Mouse (Mus musculus): ENCODE results near the gene Casp8. TPM values are rescaled to one million over a fixed set of nuclear protein-coding genes. Genes with fewer than 3 reads are reported as not detected.
A peak's percentile ranks its signal among the peaks of the same experiment; 100 is the strongest.

The Casp8 gene
- total and polyA plus RNA-seq, 3 experiments: 36.2 to 59.3 (median 53.3) TPM

DNA sequence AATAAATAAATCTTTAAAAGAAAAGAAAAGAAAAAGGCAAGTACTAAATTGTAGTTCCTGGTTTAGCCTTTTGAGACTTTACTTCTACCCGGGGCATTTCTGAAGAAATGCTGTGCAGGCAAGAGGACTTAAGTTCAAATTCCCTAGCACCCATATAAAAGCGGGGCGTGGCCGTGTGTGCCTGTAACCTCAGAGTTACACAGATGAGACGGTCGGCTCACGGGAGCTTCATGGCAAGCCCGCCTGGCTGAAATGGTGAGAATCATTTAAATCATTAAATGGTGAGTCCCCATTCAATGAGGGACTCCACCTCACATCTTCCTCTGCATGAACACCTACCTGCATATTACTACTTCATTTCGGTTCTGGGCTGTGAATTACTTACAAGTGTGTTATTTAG is 25.5 kb upstream of the Casp8 start:
- dilution Hi-C loops (cut with MboI; ENCODE audit: extremely low pct_ligation_motif_present, extremely low pct_unique_long_range_greater_than_20kb, low sequenced_read_pairs) (no loop called here), in situ Hi-C loops (cut with MboI; ENCODE audit: low pct_ligation_motif_present, low pct_unique_long_range_greater_than_20kb, low sequenced_read_pairs) (loop anchor here (10.0 to 25.0 kb wide), 3 partner anchors 125 to 368 kb away; no protein-coding TSS in a partner anchor)
- Histone ChIP-seq H3K9me3 (replicated peaks; ENCODE audit: low read length) (no peaks in the 10 kb centered on the region), H3K79me2 (replicated peaks; ENCODE audit: control insufficient read depth, extremely low read depth, insufficient read depth, poor library complexity, severe bottlenecking) (no peaks in the 10 kb centered on the region), H3K4me3 (replicated peaks in 1 of 3; ENCODE audit: low read depth in 2 of 3, low read length in 2 of 3, poor library complexity in 1 of 3) (no peak overlapping the region), H3K27me3 (replicated peaks) (no peaks in the 10 kb centered on the region), H3K9ac (ENCODE audit: insufficient read depth, low read depth) (no peak overlapping the region), H3K36me3 (replicated peaks in 1 of 2; ENCODE audit: control insufficient read depth in 1 of 2, insufficient read depth in 1 of 2, low read length in 1 of 2) (no peaks in the 10 kb centered on the region), H3K4me2 (ENCODE audit: insufficient read depth, low read depth, poor library complexity, severe bottlenecking) (peak overlapping the region; percentile 2; the same call in 1 of the 2 replicates), H3K27ac (ENCODE audit: insufficient read depth, low read depth) (no peak overlapping the region), H3K4me1 (ENCODE audit: control insufficient read depth in 1 of 2, insufficient read depth in 2 of 2) (peaks cover 3 to 25% of the 10 kb centered on the region in 2 experiments)
- DNase-seq (ENCODE audit: extremely low read depth): no peak
- no peak for TF ChIP-seq ZKSCAN1 (IDR thresholded peaks at IDR 0.05; ENCODE audit: borderline replicate concordance, low read depth, low read length)
- TF ChIP-seq EP300 (IDR thresholded peaks at IDR 0.05; ENCODE audit: low read length): no peak
- no peak for TF ChIP-seq ZNF384 (IDR thresholded peaks at IDR 0.05; ENCODE audit: low read depth, low read length)
- no peak for TF ChIP-seq POLR2AphosphoS2 (IDR thresholded peaks at IDR 0.05; ENCODE audit: low read depth, low read length)
- no peak for TF ChIP-seq KAT2A (IDR thresholded peaks at IDR 0.05; ENCODE audit: insufficient replicate concordance, low read length)
- TF ChIP-seq MAX (IDR thresholded peaks at IDR 0.05; ENCODE audit: low read length): no peak
- no peak for TF ChIP-seq RCOR1 (conservative IDR thresholded peaks at IDR 0.05; ENCODE audit: low read depth, low read length)
- no peak for TF ChIP-seq JUN (IDR thresholded peaks at IDR 0.05; ENCODE audit: insufficient read depth, low read depth, low read length)
- TF ChIP-seq ZMIZ1 (IDR thresholded peaks at IDR 0.05; ENCODE audit: low read depth, low read length): no peak

DNA sequence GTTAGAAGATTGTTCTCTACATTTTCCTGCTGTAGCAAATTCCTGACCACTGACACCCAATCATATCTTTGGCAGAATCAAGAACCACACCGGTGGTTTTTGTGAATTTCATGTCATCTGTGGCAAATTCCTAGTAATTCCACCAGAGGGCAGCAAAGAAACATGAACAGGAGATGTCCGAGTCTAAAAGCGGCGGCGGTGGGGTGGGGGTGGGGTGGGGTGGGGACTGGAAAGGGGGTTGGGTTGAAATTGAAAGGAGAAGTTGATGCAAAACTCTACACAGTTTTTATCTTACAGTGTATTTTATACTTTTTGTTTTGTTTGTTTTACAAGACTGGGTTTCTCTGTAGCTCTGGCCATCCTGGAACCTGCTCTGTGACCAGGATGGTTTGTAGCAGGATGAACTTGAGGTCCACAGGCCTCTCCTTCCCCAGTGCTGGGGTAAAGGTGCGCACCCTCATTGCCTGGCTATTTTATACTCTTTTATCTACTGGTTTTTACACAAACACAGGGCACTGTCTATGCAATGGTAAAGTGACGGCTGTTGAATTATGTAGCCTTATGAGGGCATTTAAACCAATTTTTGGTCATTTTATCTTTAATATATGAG is 25.0 kb upstream of the Casp8 start:
- peak overlapping the region; percentile 50; the same call in 1 of the 2 replicates for H3K4me2 ChIP-seq (ENCODE audit: insufficient read depth, low read depth, poor library complexity, severe bottlenecking)
- in situ Hi-C loops (cut with MboI; ENCODE audit: low pct_ligation_motif_present, low pct_unique_long_range_greater_than_20kb, low sequenced_read_pairs): loop anchor here (10.0 to 25.0 kb wide), 2 partner anchors 225 to 367 kb away; no protein-coding TSS in a partner anchor
- dilution Hi-C loops (cut with MboI; ENCODE audit: extremely low pct_ligation_motif_present, extremely low pct_unique_long_range_greater_than_20kb, low sequenced_read_pairs): no loop called here
- TF ChIP-seq ZNF384 (IDR thresholded peaks at IDR 0.05; ENCODE audit: low read depth, low read length): no peak
- TF ChIP-seq GABPA (IDR thresholded peaks at IDR 0.05; ENCODE audit: insufficient replicate concordance, low read depth, low read length): no peak
- TF ChIP-seq ELF1 (IDR thresholded peaks at IDR 0.05; ENCODE audit: low read depth, low read length): no peak
- no peak for TF ChIP-seq JUN (IDR thresholded peaks at IDR 0.05; ENCODE audit: insufficient read depth, low read depth, low read length)
- TF ChIP-seq IRF4 (IDR thresholded peaks at IDR 0.05; ENCODE audit: low read depth, low read length): no peak
- TF ChIP-seq NELFE (IDR thresholded peaks at IDR 0.05; ENCODE audit: low read depth, low read length): no peak
- no peak for TF ChIP-seq UBTF (IDR thresholded peaks at IDR 0.05; ENCODE audit: low read depth, low read length)
- TF ChIP-seq CHD1 (IDR thresholded peaks at IDR 0.05; ENCODE audit: low read depth, low read length): no peak
- peak; percentile 78 for TF ChIP-seq SMC3 (IDR thresholded peaks at IDR 0.05; ENCODE audit: low read depth, low read length)
- peak; percentile 61; the same call in 1 of the 2 replicates for TF ChIP-seq CHD2 (IDR thresholded peaks at IDR 0.05; ENCODE audit: low read length)
- TF ChIP-seq ZC3H11A (IDR thresholded peaks at IDR 0.05; ENCODE audit: low read depth, low read length): peak; percentile 23
- TF ChIP-seq TCF12 (IDR thresholded peaks at IDR 0.05; ENCODE audit: low read depth, low read length): no peak
- peak; percentile 34 to 77; a peak in 3 of 4 replicates for TF ChIP-seq CTCF (conservative IDR thresholded peaks at IDR 0.05 in 1 of 2, IDR thresholded peaks at IDR 0.05 in 1 of 2; ENCODE audit: low read depth in 2 of 2, low read length in 2 of 2)
- TF ChIP-seq E2F4 (IDR thresholded peaks at IDR 0.05; ENCODE audit: insufficient replicate concordance, low read depth, low read length): no peak
- TF ChIP-seq MYC (IDR thresholded peaks at IDR 0.05; ENCODE audit: low read depth, low read length): no peak
- TF ChIP-seq BHLHE40 (IDR thresholded peaks at IDR 0.05; ENCODE audit: low read depth, low read length): no peak
- TF ChIP-seq HCFC1 (IDR thresholded peaks at IDR 0.05; ENCODE audit: low read depth, low read length): no peak
- TF ChIP-seq KAT2A (IDR thresholded peaks at IDR 0.05; ENCODE audit: insufficient replicate concordance, low read length): no peak
- TF ChIP-seq MAFK (IDR thresholded peaks at IDR 0.05; ENCODE audit: insufficient replicate concordance, low read length): no peak
- no peak for TF ChIP-seq ZKSCAN1 (IDR thresholded peaks at IDR 0.05; ENCODE audit: borderline replicate concordance, low read depth, low read length)
- no peak for TF ChIP-seq MAX (IDR thresholded peaks at IDR 0.05; ENCODE audit: low read length)
- no peak for TF ChIP-seq MEF2A (IDR thresholded peaks at IDR 0.05; ENCODE audit: borderline replicate concordance, low read depth, low read length)
- TF ChIP-seq TBP (conservative IDR thresholded peaks at IDR 0.05; ENCODE audit: low read depth, low read length): no peak
- no peak for TF ChIP-seq NRF1 (IDR thresholded peaks at IDR 0.05; ENCODE audit: low read depth, low read length)
- no peak for TF ChIP-seq RCOR1 (conservative IDR thresholded peaks at IDR 0.05; ENCODE audit: low read depth, low read length)
- no peak for TF ChIP-seq ETS1 (conservative IDR thresholded peaks at IDR 0.05; ENCODE audit: low read depth, low read length)
- TF ChIP-seq RAD21 (IDR thresholded peaks at IDR 0.05; ENCODE audit: low read depth, low read length): peak; percentile 71

More for the DNA sequence above, 25.0 kb upstream of the Casp8 start:
- peak; percentile 75 for DNase-seq (ENCODE audit: extremely low read depth)
- no peaks in the 10 kb centered on the region for H3K9me3 ChIP-seq (replicated peaks; ENCODE audit: low read length)
- no peak overlapping the region for H3K27ac ChIP-seq (ENCODE audit: insufficient read depth, low read depth)
- H3K79me2 ChIP-seq (replicated peaks; ENCODE audit: control insufficient read depth, extremely low read depth, insufficient read depth, poor library complexity, severe bottlenecking): no peaks in the 10 kb centered on the region
- H3K4me3 ChIP-seq (replicated peaks in 1 of 3; ENCODE audit: low read depth in 2 of 3, low read length in 2 of 3, poor library complexity in 1 of 3): no peak overlapping the region
- H3K27me3 ChIP-seq (replicated peaks): no peaks in the 10 kb centered on the region
- no peak overlapping the region for H3K9ac ChIP-seq (ENCODE audit: insufficient read depth, low read depth)
- H3K36me3 ChIP-seq (replicated peaks in 1 of 2; ENCODE audit: control insufficient read depth in 1 of 2, insufficient read depth in 1 of 2, low read length in 1 of 2): no peaks in the 10 kb centered on the region
- H3K4me1 ChIP-seq (ENCODE audit: control insufficient read depth in 1 of 2, insufficient read depth in 2 of 2): peaks cover 3 to 25% of the 10 kb centered on the region in 2 experiments
